Mouse (Mus musculus) neural tube, embryonic 15.5 days (tissue): Measurements from ENCODE around the gene Vmn1r122. TPM values are rescaled to one million over a fixed set of nuclear protein-coding genes. Genes with fewer than 3 reads are reported as not detected.
"Not testable (repeated sequence)": the region's sequence is repeated elsewhere in the genome, so short reads cannot be mapped to it uniquely, and the experiment has no call there.

Experiments used
- ATAC-seq: fragments of 200-750 bp; cut with Nextera tagmentation; 2 replicates; pipeline ENCODE4 v1.8.0; 2017; ENCODE audit warnings: mild to moderate bottlenecking, moderate TSS enrichment, moderate library complexity; ENCODE audit not compliant: low FRiP score
- H3K27ac ChIP-seq: fragments of 300-500 bp; sonication (generic); replicated peaks from 2 replicates; pipeline ENCODE4 v1.5.1; 2015; ENCODE audit warnings: mild to moderate bottlenecking, inconsistent platforms
- H3K27me3 ChIP-seq: fragments of 300-500 bp; sonication (generic); replicated peaks from 2 replicates; pipeline ENCODE4 v1.6.1; 2015; ENCODE audit warnings: inconsistent platforms
- H3K36me3 ChIP-seq: fragments of 300-500 bp; sonication (generic); 2 replicates; pipeline ENCODE4 v1.6.1; 2015; ENCODE audit warnings: inconsistent platforms
- H3K4me1 ChIP-seq: fragments of 300-500 bp; sonication (generic); 2 replicates; pipeline ENCODE4 v1.6.1; 2015; ENCODE audit warnings: inconsistent platforms
- H3K4me2 ChIP-seq: fragments of 300-500 bp; sonication (generic); 2 replicates; pipeline ENCODE4 v1.6.1; 2015; ENCODE audit warnings: inconsistent platforms, mild to moderate bottlenecking, moderate library complexity
- H3K4me3 ChIP-seq: fragments of 300-500 bp; sonication (generic); replicated peaks from 2 replicates; pipeline ENCODE4 v1.5.1; 2015; ENCODE audit warnings: mild to moderate bottlenecking, inconsistent platforms
- H3K9ac ChIP-seq: fragments of 300-500 bp; sonication (generic); replicated peaks from 2 replicates; pipeline ENCODE4 v1.6.1; 2015; ENCODE audit warnings: mild to moderate bottlenecking, inconsistent platforms
- H3K9me3 ChIP-seq: fragments of 300-500 bp; sonication (generic); replicated peaks from 2 replicates; pipeline ENCODE4 v1.6.1; 2016; ENCODE audit warnings: inconsistent platforms
- WGBS: fragments of 180-500 bp; shearing (Covaris S2); methylation state at CpG from one replicate; pipeline ENCODE4 v1.1.7; 2015; ENCODE audit warnings: mixed read lengths; 5-methylcytosine and 5-hydroxymethylcytosine counted together
- polyA plus RNA-seq: library from polyadenylated mRNA; unstranded; fragments of >200 nt; fragmentation: Nextera tagmentation; extraction: Ambion mirVana; gene quantifications from 2 replicates; pipeline ENCODE4 v1.2.1, GENCODE M21; 2015

Vmn1r122 gene
- not detected in 2 replicates for polyA plus RNA-seq

DNA sequence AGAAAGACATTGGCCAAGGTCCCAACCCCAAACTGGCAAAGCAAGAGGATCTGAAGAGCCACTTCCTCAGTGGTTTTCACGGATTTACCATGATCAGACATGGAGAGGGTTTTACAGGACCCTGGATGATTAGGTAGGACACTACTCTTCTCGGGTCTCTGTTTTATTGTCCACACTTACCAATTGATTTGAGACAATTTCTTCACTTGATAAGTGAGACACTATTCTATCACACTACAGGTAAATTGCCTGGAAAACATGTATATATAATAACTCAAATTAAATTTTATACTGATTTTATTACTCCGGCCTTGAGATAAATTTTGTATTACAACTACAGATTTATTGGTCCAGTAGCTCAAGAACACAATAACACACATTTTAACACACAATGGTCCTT, at the start of gene Vmn1r122:
Gene Vmn1r122, minus strand, starts transcription at position 101 of the 400 bp plus-strand sequence.
- 64% methylated on average over 3 of the region's 3 CpGs for WGBS
- H3K9ac ChIP-seq = not testable (repeated sequence)

DNA sequence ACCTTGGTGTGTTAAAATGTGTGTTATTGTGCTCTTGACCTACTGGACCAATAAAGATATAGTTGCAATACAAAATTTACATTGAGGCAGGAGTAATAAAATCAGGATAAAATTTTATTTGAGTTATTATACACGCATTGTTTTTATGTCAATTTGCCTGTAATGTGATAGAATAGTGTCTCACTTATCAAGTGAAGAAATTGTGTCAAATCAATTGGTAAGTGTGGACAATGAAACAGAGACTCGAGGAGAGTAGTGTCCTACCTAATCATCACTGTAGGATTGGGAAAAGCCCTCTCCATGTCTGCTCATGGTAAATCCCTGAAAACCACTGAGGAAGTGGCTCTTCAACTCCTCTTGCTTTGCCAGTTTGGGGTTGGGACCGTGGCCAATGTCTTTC, 28.0 kb upstream of the Vmn1r122 start, which contains the start of gene Vmn1r123:
Gene Vmn1r123, plus strand, starts transcription at position 301 of the 400 bp plus-strand sequence.
- 17% methylated on average over 1 of the region's 3 CpGs for WGBS
- H3K27ac ChIP-seq, H3K9me3 ChIP-seq, H3K4me2 ChIP-seq, H3K9ac ChIP-seq, H3K27me3 ChIP-seq, H3K36me3 ChIP-seq, H3K4me1 ChIP-seq, H3K4me3 ChIP-seq, ATAC-seq: not testable (repeated sequence)

More for the DNA sequence above, at the start of gene Vmn1r122:
- not testable (repeated sequence) for H3K9me3 ChIP-seq, H3K4me2 ChIP-seq, H3K4me1 ChIP-seq, H3K27ac ChIP-seq, H3K4me3 ChIP-seq, ATAC-seq, H3K36me3 ChIP-seq, H3K27me3 ChIP-seq

DNA sequence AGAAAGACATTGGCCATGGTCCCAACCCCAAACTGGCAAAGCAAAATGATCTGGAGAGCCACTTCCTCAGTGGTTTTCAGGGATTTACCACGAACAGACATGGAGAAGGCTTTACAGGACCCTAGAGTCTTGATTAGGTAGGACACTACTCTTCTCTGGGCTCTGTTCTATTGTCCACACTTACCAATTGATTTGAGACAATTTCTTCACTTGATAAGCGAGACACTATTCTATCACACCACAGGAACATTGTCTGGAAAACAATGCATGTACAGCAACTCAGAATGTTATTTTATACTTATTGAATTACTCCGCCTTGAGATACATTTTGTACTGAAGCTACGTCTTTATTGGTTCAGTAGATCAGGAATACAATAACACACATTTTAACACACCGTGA, 35.5 kb downstream of the Vmn1r122 start, which contains the start of gene Vmn1r121:
Gene Vmn1r121, minus strand, starts transcription at position 101 of the 400 bp plus-strand sequence.
- 73% methylated on average over 5 of the region's 5 CpGs for WGBS

More for the DNA sequence above, 35.5 kb downstream of the Vmn1r122 start, which contains the start of gene Vmn1r121:
- H3K4me1 ChIP-seq, H3K4me2 ChIP-seq, H3K9ac ChIP-seq, H3K27me3 ChIP-seq, H3K36me3 ChIP-seq, H3K4me3 ChIP-seq, H3K9me3 ChIP-seq, ATAC-seq, H3K27ac ChIP-seq: not testable (repeated sequence)

Other genes with a start within 250 kb of the Vmn1r122 start
- not detected in 2 replicates for gene Vmn1r118, start 221.8 kb downstream of the Vmn1r122 start, polyA plus RNA-seq
- not detected in 2 replicates for gene Vmn1r119, start 121.7 kb downstream of the Vmn1r122 start, polyA plus RNA-seq
- gene Vmn1r120, start 80.3 kb downstream of the Vmn1r122 start, polyA plus RNA-seq = not detected in 2 replicates
- gene Vmn1r121, start 35.6 kb downstream of the Vmn1r122 start, polyA plus RNA-seq = not detected in 2 replicates
- not detected in 2 replicates for gene Vmn1r123, start 28.1 kb upstream of the Vmn1r122 start, polyA plus RNA-seq
- gene Gm5157, start 56.3 kb upstream of the Vmn1r122 start, polyA plus RNA-seq = not detected in 2 replicates
- gene Vmn1r124, start 126.5 kb upstream of the Vmn1r122 start, polyA plus RNA-seq = not detected in 2 replicates
- gene Vmn1r125, start 138.1 kb upstream of the Vmn1r122 start, polyA plus RNA-seq = not detected in 2 replicates
- not detected in 2 replicates for gene Vmn1r126, start 167.3 kb upstream of the Vmn1r122 start, polyA plus RNA-seq
- not detected in 2 replicates for gene Vmn1r127, start 185.7 kb upstream of the Vmn1r122 start, polyA plus RNA-seq
- gene Vmn1r128, start 215.2 kb upstream of the Vmn1r122 start, polyA plus RNA-seq = not detected in 2 replicates
- not detected in 2 replicates for gene Vmn1r129, start 227.2 kb upstream of the Vmn1r122 start, polyA plus RNA-seq